Mouse (Mus musculus) thymus, adult 2 months (tissue): Measurements from ENCODE around the gene Adamts18.

ENCODE experiments used
- CTCF ChIP-seq: fragments of 200-500 bp; IDR thresholded peaks from 2 replicates; pipeline ENCODE4 v1.5.1; 2012; ENCODE audit warnings: mild to moderate bottlenecking, control low read depth, low read length, moderate library complexity, borderline replicate concordance; ENCODE audit not compliant: control insufficient read depth, poor library complexity, insufficient read depth; ENCODE audit errors: extremely low read depth
- POLR2A ChIP-seq: fragments of 200-500 bp; IDR thresholded peaks from 2 replicates; pipeline ENCODE4 v1.6.1; 2012; ENCODE audit warnings: mild to moderate bottlenecking, low read length, control low read depth, moderate library complexity; ENCODE audit not compliant: control insufficient read depth, poor library complexity, insufficient read depth; ENCODE audit errors: extremely low read depth

- no peak for TF ChIP-seq POLR2A
- TF ChIP-seq CTCF: no peak
These were observed 183.5 kb downstream of the Adamts18 start for GRCm38 (mm10) chr8:113665036-113665435.
